Mouse (Mus musculus) heart, adult 2 months (tissue): ENCODE data around the gene Elac2. TPM values are rescaled to one million over a fixed set of nuclear protein-coding genes. Genes with fewer than 3 reads are reported as not detected.

ENCODE experiments used
- DNase-seq, 2 experiments: peaks; one replicate each; pipeline ENCODE4 v3.0.0; 2021
- H3K27ac ChIP-seq: fragments of 200-600 bp; 2 replicates; pipeline ENCODE4 v1.8.1; 2022
- H3K27me3 ChIP-seq: fragments of 200-500 bp; 2 replicates; pipeline ENCODE4 v1.6.1; 2012; ENCODE audit warnings: mild to moderate bottlenecking, low read length, inconsistent platforms, mixed read lengths; ENCODE audit not compliant: control insufficient read depth, insufficient read depth
- H3K36me3 ChIP-seq: fragments of 200-500 bp; 2 replicates; pipeline ENCODE4 v1.6.1; 2012; ENCODE audit warnings: low read length, inconsistent platforms; ENCODE audit not compliant: control insufficient read depth, insufficient read depth
- H3K4me1 ChIP-seq: fragments of 200-500 bp; 2 replicates; pipeline ENCODE4 v1.6.1; 2011; ENCODE audit warnings: low read length; ENCODE audit not compliant: control insufficient read depth, insufficient read depth
- H3K4me3 ChIP-seq: fragments of 200-600 bp; 2 replicates; pipeline ENCODE4 v1.8.1; 2022
- H3K79me2 ChIP-seq: fragments of 200-500 bp; replicated peaks from 2 replicates; pipeline ENCODE4 v1.6.1; 2012; ENCODE audit warnings: mild to moderate bottlenecking, inconsistent platforms, low read length, moderate library complexity, mixed read lengths; ENCODE audit not compliant: control insufficient read depth, insufficient read depth
- H3K9ac ChIP-seq: fragments of 200-500 bp; 2 replicates; pipeline ENCODE4 v1.6.1; 2012; ENCODE audit warnings: low read depth, mild to moderate bottlenecking, control low read depth, inconsistent platforms, low read length, mixed read lengths
- CTCF ChIP-seq: fragments of 200-600 bp; IDR thresholded peaks from 2 replicates; pipeline ENCODE4 v1.8.1; 2022; ENCODE audit warnings: antibody characterized with exemption, mild to moderate bottlenecking, moderate library complexity
- EP300 ChIP-seq: fragments of 200-500 bp; IDR thresholded peaks from 2 replicates; pipeline ENCODE4 v1.6.1; 2011; ENCODE audit warnings: low read depth, low read length, control low read depth; ENCODE audit not compliant: insufficient read depth
- POLR2A ChIP-seq: fragments of 200-500 bp; IDR thresholded peaks from 2 replicates; pipeline ENCODE4 v1.6.1; 2011; ENCODE audit warnings: mild to moderate bottlenecking, low read depth, low read length, control low read depth; ENCODE audit not compliant: insufficient read depth
- WGBS: fragments of 180-500 bp; shearing (Covaris S2); methylation state at CpG from one replicate; pipeline ENCODE4 v1.1.7; 2018; 5-methylcytosine and 5-hydroxymethylcytosine counted together
- intact Hi-C: fragments of 180-260 bp; cut with DNase I; formaldehyde crosslinking; loops from one replicate; pipeline ENCODE4 v1.15.1; 2025
- polyA plus RNA-seq: library from polyadenylated mRNA; depleted of rRNA; stranded (reverse); fragments of >200 nt; gene quantifications from 2 replicates; pipeline ENCODE4 v1.2.3, GENCODE M21; 2012
- total RNA-seq, 2 experiments: library from RNA; stranded (reverse); gene quantifications; 2 replicates each; pipeline ENCODE4 v1.2.3; 2021

Elac2 gene
- total and polyA plus RNA-seq, 3 experiments: 16.9 to 20.2 (median 17.2) TPM

- Histone ChIP-seq H3K4me1 (no peaks in the 10 kb centered on the region), H3K4me3 (no peak overlapping the region), H3K9ac (no peak overlapping the region), H3K27me3 (no peaks in the 10 kb centered on the region), H3K79me2 (no peaks in the 10 kb centered on the region), H3K27ac (no peak overlapping the region), H3K36me3 (no peaks in the 10 kb centered on the region)
- intact Hi-C loops: no loop called here
- WGBS: 87% methylated on average over 5 of the region's 5 CpGs
- DNase-seq: no peak
- TF ChIP-seq CTCF: no peak
These were observed 49.2 kb downstream of the Elac2 start for GRCm38 (mm10) chr11:65028049-65028448.

GRCm38 (mm10) chr11:65030201-65030600, 51.4 kb downstream of the Elac2 start:
- H3K4me1 ChIP-seq: no peaks in the 10 kb centered on the region
- H3K27me3 ChIP-seq: no peaks in the 10 kb centered on the region
- intact Hi-C loops: no loop called here
- H3K36me3 ChIP-seq: no peaks in the 10 kb centered on the region
- H3K79me2 ChIP-seq: no peaks in the 10 kb centered on the region
- 92% methylated on average over 1 of the region's 1 CpGs for WGBS
- no peak overlapping the region for H3K27ac ChIP-seq
- DNase-seq: no peak
- H3K9ac ChIP-seq: no peak overlapping the region
- no peak for TF ChIP-seq EP300
- no peak for TF ChIP-seq CTCF
- no peak for TF ChIP-seq POLR2A
- H3K4me3 ChIP-seq: no peak overlapping the region

- no peaks in the 10 kb centered on the region for H3K27me3 ChIP-seq
- H3K79me2 ChIP-seq: no peaks in the 10 kb centered on the region
- TF ChIP-seq EP300 (no peak), CTCF (no peak), POLR2A (no peak)
- WGBS: 91% methylated on average over 7 of the region's 7 CpGs
- H3K36me3 ChIP-seq: no peaks in the 10 kb centered on the region
- no peak overlapping the region for H3K27ac ChIP-seq
- H3K4me1 ChIP-seq: no peaks in the 10 kb centered on the region
- no peak for DNase-seq
- H3K9ac ChIP-seq: no peak overlapping the region
- no peak overlapping the region for H3K4me3 ChIP-seq
- intact Hi-C loops: no loop called here
These were observed 53.4 kb downstream of the Elac2 start for GRCm38 (mm10) chr11:65032221-65032620.

GRCm38 (mm10) chr11:65038996-65039395, 60.2 kb downstream of the Elac2 start:
- Histone ChIP-seq H3K79me2 (no peaks in the 10 kb centered on the region), H3K27me3 (no peaks in the 10 kb centered on the region), H3K9ac (no peak overlapping the region), H3K36me3 (no peaks in the 10 kb centered on the region), H3K4me1 (no peaks in the 10 kb centered on the region), H3K4me3 (no peak overlapping the region), H3K27ac (no peak overlapping the region)
- intact Hi-C loops: no loop called here
- no peak for DNase-seq
- WGBS: 53% methylated on average over 2 of the region's 2 CpGs
- TF ChIP-seq POLR2A: no peak
- TF ChIP-seq EP300: no peak
- no peak for TF ChIP-seq CTCF

GRCm38 (mm10) chr11:65039517-65040095, 60.8 kb downstream of the Elac2 start:
- no peaks in the 10 kb centered on the region for H3K27me3 ChIP-seq
- no peaks in the 10 kb centered on the region for H3K79me2 ChIP-seq
- WGBS: 61% methylated on average over 12 of the region's 12 CpGs
- no peaks in the 10 kb centered on the region for H3K4me1 ChIP-seq
- no peak overlapping the region for H3K9ac ChIP-seq
- TF ChIP-seq POLR2A (no peak), CTCF (no peak), EP300 (no peak)
- H3K36me3 ChIP-seq: no peaks in the 10 kb centered on the region
- H3K27ac ChIP-seq: no peak overlapping the region
- no peak for DNase-seq
- H3K4me3 ChIP-seq: no peak overlapping the region
- intact Hi-C loops: no loop called here

GRCm38 (mm10) chr11:65040556-65040955, 61.7 kb downstream of the Elac2 start:
- intact Hi-C loops: no loop called here
- H3K27ac ChIP-seq: no peak overlapping the region
- 92% methylated on average over 6 of the region's 6 CpGs for WGBS

More at GRCm38 (mm10) chr11:65040556-65040955, 61.7 kb downstream of the Elac2 start:
- no peak for DNase-seq
- Histone ChIP-seq H3K9ac (no peak overlapping the region), H3K36me3 (no peaks in the 10 kb centered on the region), H3K4me3 (no peak overlapping the region), H3K4me1 (no peaks in the 10 kb centered on the region), H3K27me3 (no peaks in the 10 kb centered on the region), H3K79me2 (no peaks in the 10 kb centered on the region)
- TF ChIP-seq POLR2A (no peak), EP300 (no peak), CTCF (no peak)
